12 mouse cellular contexts compared by ENCODE assay signal in the genomic region with DNA sequence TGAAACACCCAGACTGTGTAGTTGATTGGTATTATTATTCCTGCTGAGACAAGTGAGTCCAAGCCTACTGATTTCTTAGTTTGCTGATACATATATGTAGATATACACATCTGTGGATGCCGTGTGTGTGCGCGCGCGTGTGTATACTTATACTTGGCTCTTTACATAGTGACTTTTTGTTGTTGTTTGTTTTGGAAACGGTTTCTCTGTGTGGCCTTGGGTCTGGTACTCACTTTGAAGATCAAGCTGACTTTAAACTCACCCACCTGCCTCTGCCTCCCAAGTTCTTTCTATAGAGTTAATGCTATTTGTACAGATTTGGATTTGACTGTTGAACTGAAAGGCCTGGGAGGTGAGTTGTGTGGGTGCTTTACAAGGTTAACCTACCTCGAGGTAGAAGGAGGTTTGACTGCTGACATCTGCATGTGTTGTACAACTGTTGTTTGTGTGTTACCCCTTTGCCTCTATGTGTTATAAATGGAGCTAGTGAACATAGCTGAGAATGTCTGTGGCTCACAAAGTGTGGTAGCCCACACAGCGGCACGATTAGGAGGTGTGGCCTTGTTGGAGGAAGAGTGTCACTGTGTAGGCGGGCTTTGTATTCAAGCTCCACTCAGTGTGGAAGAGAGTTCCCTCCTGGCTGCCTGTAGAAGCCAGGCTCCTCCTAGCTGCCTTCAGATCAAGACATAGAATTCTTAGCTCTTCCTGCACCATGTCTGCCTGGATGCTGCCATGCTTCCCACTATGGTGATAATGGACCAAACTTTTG. TPM values are rescaled to one million over a fixed set of nuclear protein-coding genes. Genes with fewer than 3 reads are reported as not detected.
DNase-seq lines count a peak whose midpoint lies in the region; ATAC-seq lines count a peak whose summit lies in the region.
"Had no signal": no experiment of that assay in that cellular context is flagged by ENCODE, and none has a peak within 500 bp of the region (broad histone marks: within the 10 kb centered on the region; RNA-seq: fewer than 3 reads in every experiment).

No protein-coding gene starts in this region.

- peak; percentile 60 for DNase-seq in 416B (ENCODE audit: low read depth)
- peak; percentile 47 to 55 for DNase-seq in B cell, adult 2 months
- DNase-seq in naive thymus-derived CD4-positive, alpha-beta T cell, adult 2 months (ENCODE audit: low read depth), result peak; percentile 63
- DNase-seq in layer of hippocampus, postnatal 25 days (ENCODE audit: extremely low spot score in 1 of 2, low spot score in 1 of 2), result no peak
- DNase-seq in kidney, adult 8-10 months, result no peak
- no peak for DNase-seq in testis, postnatal 14 days (ENCODE audit: low spot score)
- DNase-seq: cerebellum, adult 2 months; heart, adult 11 months; heart, postnatal 14 days; kidney, adult 11 months had no signal

- ATAC-seq in granulocyte monocyte progenitor cell, adult 5-6 weeks (replicated peaks; ENCODE audit: poor library complexity, severe bottlenecking), result peak; percentile 80
- ATAC-seq: forebrain, embryonic 14.5 days had no signal

RNA-seq across cellular contexts. Expression of a gene that starts 32.9 kb away (rescaled TPM):
- 19.4 and 25.9 TPM in 2 replicates for total RNA-seq in granulocyte monocyte progenitor cell, adult 5-6 weeks (2014; fragmentation: Nextera tagmentation)
- total RNA-seq in granulocyte monocyte progenitor cell, adult 5-6 weeks (2017), result 25.4 and 35.3 TPM in 2 replicates
- 10 to 100 TPM; 38.8 to 41.6 TPM for total RNA-seq in layer of hippocampus, postnatal 25 days (2021)

Comparison
In these comparisons a context has a peak if more than half of its experiments do, and no peak if none do; other contexts are left out.
1. DNase-seq: peak in 416B (single experiment), B cell, adult 2 months (2 of 2) and naive thymus-derived CD4-positive, alpha-beta T cell, adult 2 months (single experiment); none in layer of hippocampus, postnatal 25 days (0 of 2), kidney, adult 8-10 months (0 of 2) and testis, postnatal 14 days (single experiment).